Mouse (Mus musculus) brown adipose tissue, adult 24 weeks (tissue): ENCODE results near the gene Serpinb8. TPM values are rescaled to one million over a fixed set of nuclear protein-coding genes. Genes with fewer than 3 reads are reported as not detected.

Experiments
- H3K27ac ChIP-seq: fragments of 200-500 bp; replicated peaks from 2 replicates; pipeline ENCODE4 v1.5.1; 2012; ENCODE audit warnings: low read depth, mild to moderate bottlenecking, low read length
- H3K4me1 ChIP-seq: fragments of 200-500 bp; 2 replicates; pipeline ENCODE4 v1.6.1; 2012; ENCODE audit warnings: low read length, mixed read lengths; ENCODE audit not compliant: control insufficient read depth, insufficient read depth, insufficient read length
- H3K4me3 ChIP-seq: fragments of 200-500 bp; 2 replicates; pipeline ENCODE4 v1.5.1; 2012; ENCODE audit warnings: low read depth, mild to moderate bottlenecking, low read length, moderate library complexity; ENCODE audit not compliant: insufficient read depth
- polyA plus RNA-seq: library from polyadenylated mRNA; stranded (reverse); fragments of >200 nt; gene quantifications from 2 replicates; pipeline ENCODE4 v1.2.4, GENCODE M21; 2012; ENCODE audit not compliant: missing spikeins, insufficient read depth, insufficient read length

Gene Serpinb8
- polyA plus RNA-seq, 1 experiment = 2.3 TPM

GRCm38 (mm10) chr1:107598476-107598875, 8.7 kb downstream of the Serpinb8 start:
- Histone ChIP-seq H3K27ac (no peak overlapping the region), H3K4me3 (no peak overlapping the region), H3K4me1 (no peaks in the 10 kb centered on the region)

GRCm38 (mm10) chr1:107608942-107609341, 19.1 kb downstream of the Serpinb8 start:
- Histone ChIP-seq H3K4me1 (no peaks in the 10 kb centered on the region), H3K27ac (no peak overlapping the region), H3K4me3 (no peak overlapping the region)

DNA sequence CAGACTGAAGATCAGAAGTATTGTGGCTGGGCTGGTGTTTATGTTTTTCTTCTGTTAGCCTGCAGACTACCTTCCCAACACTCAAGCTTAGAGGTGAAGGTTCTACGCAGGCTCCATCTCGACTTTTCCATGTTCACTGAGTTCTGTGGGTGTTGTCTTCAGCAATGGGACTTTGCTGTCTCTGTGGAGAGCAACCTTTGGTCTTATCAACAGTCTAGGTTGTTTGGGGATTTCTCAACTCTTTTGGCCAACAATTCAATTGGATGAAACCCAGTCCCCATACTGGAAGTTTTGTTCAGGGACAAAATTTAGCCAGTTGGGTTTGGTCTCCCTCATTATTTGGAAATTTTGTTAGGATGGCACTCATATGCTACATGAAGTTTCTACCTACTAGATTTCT, 24.3 kb downstream of the Serpinb8 start:
- Histone ChIP-seq H3K4me3 (no peak overlapping the region), H3K27ac (no peak overlapping the region), H3K4me1 (no peaks in the 10 kb centered on the region)

- no peak overlapping the region for H3K27ac ChIP-seq
- no peak overlapping the region for H3K4me3 ChIP-seq
- no peaks in the 10 kb centered on the region for H3K4me1 ChIP-seq
These were observed 32.2 kb downstream of the Serpinb8 start for GRCm38 (mm10) chr1:107622017-107622416.

- Histone ChIP-seq H3K4me1 (no peaks in the 10 kb centered on the region), H3K27ac (no peak overlapping the region), H3K4me3 (no peak overlapping the region)
These were observed 46.1 kb downstream of the Serpinb8 start for GRCm38 (mm10) chr1:107635936-107636335.

DNA sequence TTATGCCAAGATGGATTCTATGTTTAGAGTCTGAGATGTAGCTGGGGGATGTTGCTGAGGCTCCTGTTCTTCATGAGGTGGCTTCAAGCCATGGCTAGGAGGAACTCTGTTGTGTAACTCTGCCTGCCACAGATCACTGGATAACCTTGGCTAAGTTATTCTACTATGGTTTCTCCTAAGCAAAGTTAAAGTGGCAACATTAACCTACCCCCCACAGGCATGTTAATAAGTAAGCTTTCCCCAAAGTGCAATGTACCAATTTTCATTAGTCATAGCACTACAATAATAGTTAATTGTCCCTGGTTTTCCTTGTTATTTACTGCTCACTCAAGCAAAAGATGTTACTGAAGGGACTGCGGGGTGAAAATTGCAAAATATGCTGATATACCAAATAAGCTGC, 48.2 kb downstream of the Serpinb8 start:
- no peak overlapping the region for H3K4me3 ChIP-seq
- no peak overlapping the region for H3K27ac ChIP-seq
- H3K4me1 ChIP-seq = no peaks in the 10 kb centered on the region

DNA sequence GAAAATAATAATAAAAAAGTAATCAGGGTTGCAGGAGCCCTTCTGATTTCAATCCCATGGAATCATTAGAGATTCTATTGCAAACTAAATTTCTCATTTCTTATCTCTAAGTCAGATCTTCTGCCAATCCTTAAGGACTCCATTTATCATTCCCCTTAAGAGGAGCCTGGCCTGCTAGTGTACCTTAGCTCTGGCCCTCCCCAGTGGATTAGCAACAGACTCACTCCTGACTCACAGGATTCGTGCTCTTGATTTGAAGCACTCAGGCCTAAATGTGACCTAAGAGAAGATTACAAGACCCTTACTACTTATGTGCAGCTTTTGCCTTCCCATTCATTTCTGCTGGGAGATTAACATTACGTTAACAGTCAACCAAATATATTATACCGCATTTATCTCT, 48.7 kb downstream of the Serpinb8 start:
- no peaks in the 10 kb centered on the region for H3K4me1 ChIP-seq
- H3K27ac ChIP-seq = no peak overlapping the region
- no peak overlapping the region for H3K4me3 ChIP-seq

- Histone ChIP-seq H3K27ac (no peak overlapping the region), H3K4me3 (no peak overlapping the region), H3K4me1 (no peaks in the 10 kb centered on the region)
These were observed 52.8 kb downstream of the Serpinb8 start for GRCm38 (mm10) chr1:107642457-107643118.

- Histone ChIP-seq H3K4me1 (no peaks in the 10 kb centered on the region), H3K27ac (no peak overlapping the region), H3K4me3 (no peak overlapping the region)
These were observed 55.3 kb downstream of the Serpinb8 start for GRCm38 (mm10) chr1:107645086-107645485.

DNA sequence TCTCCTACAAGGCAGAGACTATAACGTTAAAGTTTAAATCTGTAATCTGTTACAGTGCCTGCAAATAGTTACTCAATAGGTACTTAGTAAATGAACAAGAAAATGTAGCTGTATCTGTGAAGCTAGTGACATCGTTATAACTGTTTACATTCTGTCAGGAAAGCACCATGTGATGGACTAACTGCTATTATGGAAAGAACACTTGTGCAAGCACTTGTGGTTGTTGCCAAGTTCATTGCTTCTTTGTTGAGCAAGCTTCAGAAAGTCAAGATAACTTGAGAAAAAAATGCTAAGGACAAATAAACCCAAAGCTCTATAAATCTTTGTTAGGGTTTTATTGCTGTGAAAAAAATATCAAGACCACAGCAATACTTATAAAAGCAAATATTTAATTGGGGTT, 67.9 kb downstream of the Serpinb8 start:
- Histone ChIP-seq H3K4me3 (no peak overlapping the region), H3K4me1 (no peaks in the 10 kb centered on the region), H3K27ac (no peak overlapping the region)

Other genes starting within 250 kb of the Serpinb8 start
- not detected in 2 replicates for gene Serpinb11, start 228.8 kb upstream of the Serpinb8 start, polyA plus RNA-seq
- not detected in 2 replicates for gene Serpinb7, start 190.4 kb upstream of the Serpinb8 start, polyA plus RNA-seq
- not detected in 2 replicates for gene Serpinb2, start 78.6 kb upstream of the Serpinb8 start, polyA plus RNA-seq